Mouse (Mus musculus): ENCODE measurements around the gene Ezh1. TPM values are rescaled to one million over a fixed set of nuclear protein-coding genes. Genes with fewer than 3 reads are reported as not detected.

Ezh1 gene
- polyA plus RNA-seq, 1 experiment, result 44.8 TPM

GRCm38 (mm10) chr11:101143338-101144225 is 82.7 kb downstream of the Ezh1 start:
- WGBS, result 23% methylated on average over 18 of the region's 19 CpGs
- no peaks in the 10 kb centered on the region for H3K36me3 ChIP-seq (ENCODE audit: control insufficient read depth, insufficient read depth, low read length)
- no peaks in the 10 kb centered on the region for H3K27me3 ChIP-seq (replicated peaks; ENCODE audit: control insufficient read depth, insufficient read depth, low read length)
- peaks cover 4% of the 10 kb centered on the region; the same call in 1 of the 2 replicates for H3K4me1 ChIP-seq (ENCODE audit: control insufficient read depth, insufficient read depth, low read length)
- H3K4me3 ChIP-seq (ENCODE audit: insufficient read depth, low read depth, low read length), result peak overlapping the region; percentile 15; the same call in 1 of the 2 replicates
- no peak overlapping the region for H3K27ac ChIP-seq (ENCODE audit: insufficient read depth, low read depth, low read length)
- TF ChIP-seq CTCF (conservative IDR thresholded peaks at IDR 0.05; ENCODE audit: insufficient read depth, insufficient read length, low read depth, low read length) (no peak), POLR2A (IDR thresholded peaks at IDR 0.05; ENCODE audit: low read depth, low read length) (no peak)
- DNase-seq, result peak; percentile 61

- no peak for DNase-seq
- H3K4me3 ChIP-seq (ENCODE audit: insufficient read depth, low read depth, low read length), result no peak overlapping the region
- 91% methylated on average over 10 of the region's 10 CpGs for WGBS
- no peaks in the 10 kb centered on the region for H3K27me3 ChIP-seq (replicated peaks; ENCODE audit: control insufficient read depth, insufficient read depth, low read length)
- H3K4me1 ChIP-seq (ENCODE audit: control insufficient read depth, insufficient read depth, low read length), result peaks cover 6% of the 10 kb centered on the region; the same call in 1 of the 2 replicates
- H3K27ac ChIP-seq (ENCODE audit: insufficient read depth, low read depth, low read length), result no peak overlapping the region
- no peaks in the 10 kb centered on the region for H3K36me3 ChIP-seq (ENCODE audit: control insufficient read depth, insufficient read depth, low read length)
- TF ChIP-seq POLR2A (IDR thresholded peaks at IDR 0.05; ENCODE audit: low read depth, low read length) (no peak), CTCF (conservative IDR thresholded peaks at IDR 0.05; ENCODE audit: insufficient read depth, insufficient read length, low read depth, low read length) (no peak)
These were observed 83.9 kb downstream of the Ezh1 start for GRCm38 (mm10) chr11:101142215-101142967.

Other genes with a start within 250 kb of the Ezh1 start
- 48.4 and 54.0 TPM in 2 replicates for gene Atp6v0a1, start 217.0 kb downstream of the Ezh1 start, polyA plus RNA-seq (2012; rRNA removed)
- gene Naglu, start 156.5 kb downstream of the Ezh1 start, polyA plus RNA-seq (2012; rRNA removed), result 50.6 and 60.6 TPM in 2 replicates
- 0.44 and 0.83 TPM in 2 replicates for gene Hsd17b1, start 148.1 kb downstream of the Ezh1 start, polyA plus RNA-seq (2012; rRNA removed)
- gene Coasy, start 143.9 kb downstream of the Ezh1 start, polyA plus RNA-seq (2012; rRNA removed), result 154 and 200 TPM in 2 replicates
- gene Mlx, start 139.2 kb downstream of the Ezh1 start, polyA plus RNA-seq (2012; rRNA removed), result 56.9 and 67.9 TPM in 2 replicates
- 1.2 and 1.9 TPM in 2 replicates for gene Psmc3ip, start 131.0 kb downstream of the Ezh1 start, polyA plus RNA-seq (2012; rRNA removed)
- gene Retreg3, start 106.6 kb downstream of the Ezh1 start, polyA plus RNA-seq (2012; rRNA removed), result 60.0 and 65.2 TPM in 2 replicates
- 14.1 and 19.2 TPM in 2 replicates for gene Tubg1, start 106.5 kb downstream of the Ezh1 start, polyA plus RNA-seq (2012; rRNA removed)
- 1.4 and 1.8 TPM in 2 replicates for gene Tubg2, start 70.6 kb downstream of the Ezh1 start, polyA plus RNA-seq (2012; rRNA removed)
- 3.4 and 3.6 TPM in 2 replicates for gene Cntnap1, start 55.9 kb downstream of the Ezh1 start, polyA plus RNA-seq (2012; rRNA removed)
- 19.3 and 22.7 TPM in 2 replicates for gene Plekhh3, start 55.1 kb downstream of the Ezh1 start, polyA plus RNA-seq (2012; rRNA removed)
- 0.33 and 0.34 TPM in 2 replicates for gene Ccr10, start 51.0 kb downstream of the Ezh1 start, polyA plus RNA-seq (2012; rRNA removed)
- gene Ramp2, start 19.6 kb upstream of the Ezh1 start, polyA plus RNA-seq (2012; rRNA removed), result 75.9 and 86.6 TPM in 2 replicates
- gene Vps25, start 27.2 kb upstream of the Ezh1 start, polyA plus RNA-seq (2012; rRNA removed), result 112 and 116 TPM in 2 replicates
- gene Wnk4, start 34.1 kb upstream of the Ezh1 start, polyA plus RNA-seq (2012; rRNA removed), result 134 and 160 TPM in 2 replicates
- gene Cntd1, start 52.5 kb upstream of the Ezh1 start, polyA plus RNA-seq (2012; rRNA removed), result 1.3 and 1.6 TPM in 2 replicates
- gene Coa3, start 52.7 kb upstream of the Ezh1 start, polyA plus RNA-seq (2012; rRNA removed), result 540 and 572 TPM in 2 replicates
- gene Becn1, start 75.8 kb upstream of the Ezh1 start, polyA plus RNA-seq (2012; rRNA removed), result 61.9 and 89.5 TPM in 2 replicates
- 61.6 and 75.5 TPM in 2 replicates for gene Psme3, start 89.8 kb upstream of the Ezh1 start, polyA plus RNA-seq (2012; rRNA removed)
- gene Aoc2, start 98.6 kb upstream of the Ezh1 start, polyA plus RNA-seq (2012; rRNA removed), result 2.6 and 3.1 TPM in 2 replicates
- 12.5 and 14.8 TPM in 2 replicates for gene Aoc3, start 104.1 kb upstream of the Ezh1 start, polyA plus RNA-seq (2012; rRNA removed)
- 322 and 349 TPM in 2 replicates for gene G6pc, start 141.1 kb upstream of the Ezh1 start, polyA plus RNA-seq (2012; rRNA removed)
- 26.3 and 29.2 TPM in 2 replicates for gene Aarsd1, start 191.2 kb upstream of the Ezh1 start, polyA plus RNA-seq (2012; rRNA removed)
- 0.92 and 1.6 TPM in 2 replicates for gene Gm27029, start 198.3 kb upstream of the Ezh1 start, polyA plus RNA-seq (2012; rRNA removed)
- 24.7 and 27.6 TPM in 2 replicates for gene Rundc1, start 198.6 kb upstream of the Ezh1 start, polyA plus RNA-seq (2012; rRNA removed)
- 4.6 and 6.0 TPM in 2 replicates for gene Ptges3l, start 198.9 kb upstream of the Ezh1 start, polyA plus RNA-seq (2012; rRNA removed)
- 408 and 409 TPM in 2 replicates for gene Rpl27, start 215.8 kb upstream of the Ezh1 start, polyA plus RNA-seq (2012; rRNA removed)
- 25.6 and 29.6 TPM in 2 replicates for gene Ifi35, start 221.9 kb upstream of the Ezh1 start, polyA plus RNA-seq (2012; rRNA removed)
- 14.1 and 15.3 TPM in 2 replicates for gene Rnd2, start 238.5 kb upstream of the Ezh1 start, polyA plus RNA-seq (2012; rRNA removed)
- gene Vat1, start 239.8 kb upstream of the Ezh1 start, polyA plus RNA-seq (2012; rRNA removed), result 59.2 and 62.5 TPM in 2 replicates